Mouse (Mus musculus) effector memory CD4-positive, alpha-beta T cell, adult 7 months (primary cell): ENCODE data around the gene Olfr1040. TPM values are rescaled to one million over a fixed set of nuclear protein-coding genes. Genes with fewer than 3 reads are reported as not detected.

Source experiments
- polyA plus RNA-seq: library from polyadenylated mRNA; unstranded; fragments of 100-300 nt; shearing (Covaris generic); gene quantifications from one replicate; pipeline ENCODE4 v1.2.1, GENCODE M21; 2017

Olfr1040 gene
- polyA plus RNA-seq = not detected

DNA sequence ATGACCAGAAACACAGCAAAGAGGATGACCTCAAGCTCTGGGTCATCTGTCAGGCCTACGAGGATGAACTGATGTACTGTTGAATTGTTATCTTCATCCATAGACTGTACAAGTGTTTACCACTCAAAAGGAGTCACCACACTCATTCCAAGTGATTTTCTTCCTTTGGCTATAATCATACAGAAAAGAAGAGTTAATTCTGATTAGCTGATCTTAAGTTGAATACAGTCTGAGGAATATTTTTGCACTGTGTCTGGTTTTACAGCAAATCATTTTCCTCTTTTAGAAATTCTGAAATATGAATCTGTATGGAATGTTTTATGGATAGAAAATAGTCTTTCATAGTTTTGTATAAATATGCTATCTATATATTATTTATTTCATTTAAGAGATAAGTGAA, at the start of gene Olfr1040:
Gene Olfr1040 (minus strand): TSS at position 101 of the 400 bp plus-strand sequence.

DNA sequence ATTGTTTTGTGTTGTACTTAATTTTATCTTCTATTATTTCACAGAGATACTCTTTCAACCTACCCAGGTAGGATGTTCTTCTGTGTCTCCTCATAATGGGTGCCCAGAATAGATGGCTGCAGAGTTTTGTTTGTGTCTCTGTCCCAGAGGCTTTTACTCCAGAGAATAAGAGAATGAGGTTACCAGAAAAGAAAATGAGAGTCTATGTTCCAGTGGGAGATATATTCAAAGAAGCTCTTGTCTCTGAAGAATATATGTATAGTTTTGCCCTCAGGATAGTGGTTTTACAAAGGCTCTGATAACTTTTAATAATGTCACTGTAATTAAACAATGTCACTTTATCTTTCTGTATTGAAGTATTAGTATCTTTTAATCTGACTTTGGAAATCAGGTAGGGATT, 39.1 kb upstream of the Olfr1040 start, which contains the start of gene Olfr52:
Gene Olfr52 (minus strand): TSS at position 101 of the 400 bp plus-strand sequence.

DNA sequence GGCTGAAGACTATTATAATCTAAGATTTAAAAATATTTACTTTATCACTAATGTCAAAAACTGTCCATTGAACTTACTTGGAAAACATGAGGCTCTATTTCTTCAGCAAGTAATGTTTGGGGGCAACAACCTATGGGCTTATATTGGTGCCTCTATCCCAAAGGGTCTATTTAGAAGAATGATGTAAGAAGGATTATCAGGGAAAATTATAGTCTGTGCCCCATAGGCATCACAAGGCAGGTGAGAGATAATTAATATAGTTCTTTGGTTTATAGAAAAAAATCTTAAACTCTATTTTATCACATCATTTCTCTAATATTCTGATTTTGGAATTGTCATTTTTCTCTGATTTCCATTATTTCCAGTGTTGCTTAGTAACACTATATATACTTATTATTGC, 31.2 kb upstream of the Olfr1040 start, which contains the start of gene Olfr1044:
Gene Olfr1044 (minus strand): TSS at position 101 of the 400 bp plus-strand sequence.

DNA sequence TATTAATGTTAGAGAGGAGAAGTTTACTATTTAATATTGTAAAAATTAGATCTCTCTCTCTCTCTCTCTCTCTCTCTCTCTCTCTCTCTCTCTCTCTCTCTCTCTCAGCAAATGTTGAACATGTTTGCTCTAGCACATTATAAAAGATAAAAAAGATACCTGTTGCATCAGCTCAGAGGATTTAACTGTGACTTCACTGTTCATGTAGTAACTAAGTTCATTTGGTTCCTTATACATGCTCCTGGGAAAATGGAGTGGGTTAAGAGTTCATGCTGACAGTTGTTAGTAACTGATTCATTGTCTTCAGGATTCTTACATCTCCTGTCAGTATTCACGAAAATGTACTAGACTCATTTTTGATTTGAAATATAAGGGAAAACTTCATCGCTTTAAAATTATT, 20.9 kb upstream of the Olfr1040 start, which contains the start of gene Olfr1043:
Gene Olfr1043 (minus strand): TSS at position 101 of the 400 bp plus-strand sequence.

DNA sequence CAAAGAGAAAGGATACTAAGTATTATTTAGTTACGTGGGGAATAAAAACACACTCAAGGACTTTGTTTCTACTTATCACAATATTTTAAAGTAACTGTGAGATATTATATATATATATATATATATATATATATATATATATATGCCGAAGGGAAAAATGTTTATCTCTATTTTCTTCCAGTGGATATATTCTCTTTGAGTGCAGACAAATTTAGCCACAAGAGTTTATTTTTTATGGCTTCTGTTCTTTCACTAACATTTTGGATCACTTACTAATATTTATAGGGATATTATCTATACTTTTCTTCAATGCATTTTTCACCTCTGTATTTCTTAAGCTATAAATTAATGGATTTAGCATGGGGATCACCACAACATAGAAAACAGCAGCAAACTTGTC, 15.2 kb upstream of the Olfr1040 start, which contains the start of gene Olfr1042:
Gene Olfr1042 (minus strand): TSS at position 101 of the 400 bp plus-strand sequence.

DNA sequence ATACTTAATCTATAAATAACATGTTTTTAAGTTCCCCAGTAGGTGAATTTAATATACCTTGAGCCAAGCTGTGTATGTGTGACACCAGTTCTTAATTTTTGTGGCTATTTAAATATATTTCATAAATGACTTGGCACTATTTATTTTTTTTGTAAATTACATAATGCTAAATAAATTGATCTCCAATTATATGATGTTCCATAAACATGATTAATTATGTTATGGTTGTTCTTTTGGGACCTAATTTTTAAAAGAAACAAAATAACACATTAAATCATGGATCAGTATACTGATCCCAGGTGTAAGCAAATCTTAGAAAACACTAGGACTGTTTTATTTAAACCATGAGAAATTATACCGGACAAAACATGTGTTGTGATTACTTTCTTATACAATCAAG, 10.7 kb downstream of the Olfr1040 start, which contains the start of gene Olfr1039:
Gene Olfr1039 (minus strand): TSS at position 101 of the 400 bp plus-strand sequence.

Other genes with a start within 250 kb of the Olfr1040 start
- not detected for gene Olfr1024, start 241.7 kb downstream of the Olfr1040 start, polyA plus RNA-seq
- not detected for gene Olfr1025-ps1, start 231.5 kb downstream of the Olfr1040 start, polyA plus RNA-seq
- not detected for gene Olfr1026, start 225.2 kb downstream of the Olfr1040 start, polyA plus RNA-seq
- gene Olfr1028, start 196.3 kb downstream of the Olfr1040 start, polyA plus RNA-seq = not detected
- gene Olfr1029, start 172.8 kb downstream of the Olfr1040 start, polyA plus RNA-seq = not detected
- gene Olfr1030, start 167.5 kb downstream of the Olfr1040 start, polyA plus RNA-seq = 0.11 TPM
- not detected for gene Olfr1031, start 156.4 kb downstream of the Olfr1040 start, polyA plus RNA-seq
- not detected for gene Olfr1032, start 141.2 kb downstream of the Olfr1040 start, polyA plus RNA-seq
- gene Olfr1033, start 126.1 kb downstream of the Olfr1040 start, polyA plus RNA-seq = 18.8 TPM
- gene Olfr1034, start 100.9 kb downstream of the Olfr1040 start, polyA plus RNA-seq = not detected
- gene Olfr1036, start 72.7 kb downstream of the Olfr1040 start, polyA plus RNA-seq = not detected
- not detected for gene Olfr1037, start 59.3 kb downstream of the Olfr1040 start, polyA plus RNA-seq
- not detected for gene Olfr1039, start 10.8 kb downstream of the Olfr1040 start, polyA plus RNA-seq
- gene Olfr1042, start 15.1 kb upstream of the Olfr1040 start, polyA plus RNA-seq = 0.29 TPM
- not detected for gene Olfr1043, start 20.8 kb upstream of the Olfr1040 start, polyA plus RNA-seq
- gene Olfr1044, start 31.1 kb upstream of the Olfr1040 start, polyA plus RNA-seq = 0.45 TPM
- gene Olfr52, start 39.0 kb upstream of the Olfr1040 start, polyA plus RNA-seq = 0.38 TPM
- not detected for gene Olfr1045, start 56.3 kb upstream of the Olfr1040 start, polyA plus RNA-seq
- gene Olfr1046, start 72.6 kb upstream of the Olfr1040 start, polyA plus RNA-seq = not detected
- gene Olfr1047, start 84.7 kb upstream of the Olfr1040 start, polyA plus RNA-seq = not detected
- not detected for gene Olfr1048, start 93.6 kb upstream of the Olfr1040 start, polyA plus RNA-seq
- not detected for gene Olfr1049, start 111.6 kb upstream of the Olfr1040 start, polyA plus RNA-seq
- not detected for gene Olfr1051, start 132.4 kb upstream of the Olfr1040 start, polyA plus RNA-seq
- not detected for gene Olfr1052, start 145.7 kb upstream of the Olfr1040 start, polyA plus RNA-seq
- not detected for gene Olfr1053, start 168.6 kb upstream of the Olfr1040 start, polyA plus RNA-seq
- gene Olfr1054, start 188.7 kb upstream of the Olfr1040 start, polyA plus RNA-seq = not detected
- not detected for gene Olfr1055, start 203.6 kb upstream of the Olfr1040 start, polyA plus RNA-seq
- gene Olfr1056, start 215.7 kb upstream of the Olfr1040 start, polyA plus RNA-seq = not detected
- not detected for gene Olfr1057, start 231.7 kb upstream of the Olfr1040 start, polyA plus RNA-seq
- not detected for gene Olfr1058, start 241.8 kb upstream of the Olfr1040 start, polyA plus RNA-seq